Mouse (Mus musculus) neural tube, embryonic 11.5 days (tissue): ENCODE measurements around the gene Epha1. TPM values are rescaled to one million over a fixed set of nuclear protein-coding genes. Genes with fewer than 3 reads are reported as not detected.

Source experiments
- ATAC-seq: fragments of 200-750 bp; cut with Nextera tagmentation; 2 replicates; pipeline ENCODE4 v1.8.0; 2017; ENCODE audit warnings: moderate number of reproducible peaks, mild to moderate bottlenecking, moderate TSS enrichment, moderate library complexity; ENCODE audit not compliant: insufficient read depth, low FRiP score, low TSS enrichment
- DNase-seq: peaks from one replicate; pipeline ENCODE4 v3.0.0-alpha.2; 2015; ENCODE audit warnings: low spot score
- H3K27ac ChIP-seq: fragments of 300-500 bp; sonication (generic); 2 replicates; pipeline ENCODE4 v1.5.1; 2014; ENCODE audit warnings: low read depth, mild to moderate bottlenecking, low read length
- H3K27me3 ChIP-seq: fragments of 300-500 bp; sonication (generic); 2 replicates; pipeline ENCODE4 v1.6.1; 2014; ENCODE audit warnings: mild to moderate bottlenecking, low read length, mixed read lengths; ENCODE audit not compliant: control insufficient read depth, insufficient read depth
- H3K36me3 ChIP-seq: fragments of 300-500 bp; sonication (generic); 2 replicates; pipeline ENCODE4 v1.6.1; 2014; ENCODE audit warnings: mild to moderate bottlenecking, low read length, moderate library complexity, mixed read lengths; ENCODE audit not compliant: control insufficient read depth, insufficient read depth
- H3K4me1 ChIP-seq: fragments of 300-500 bp; sonication (generic); 2 replicates; pipeline ENCODE4 v1.6.1; 2014; ENCODE audit warnings: low read length, mixed read lengths; ENCODE audit not compliant: control insufficient read depth, insufficient read depth
- H3K4me2 ChIP-seq: fragments of 300-500 bp; sonication (generic); 2 replicates; pipeline ENCODE4 v1.6.1; 2014; ENCODE audit warnings: low read depth, mild to moderate bottlenecking, moderate library complexity
- H3K4me3 ChIP-seq: fragments of 300-500 bp; sonication (generic); 2 replicates; pipeline ENCODE4 v1.5.1; 2014; ENCODE audit warnings: low read depth, low read length
- H3K9ac ChIP-seq: fragments of 300-500 bp; sonication (generic); 2 replicates; pipeline ENCODE4 v1.6.1; 2014; ENCODE audit warnings: mild to moderate bottlenecking, low read length
- H3K9me3 ChIP-seq: fragments of 300-500 bp; sonication (generic); 2 replicates; pipeline ENCODE4 v1.6.1; 2016; ENCODE audit warnings: low read length; ENCODE audit not compliant: control insufficient read depth
- WGBS: fragments of 180-500 bp; shearing (Covaris S2); extraction: QIAGEN DNeasy Blood & Tissue Kit; methylation state at CpG from one replicate; pipeline ENCODE4 v1.1.7; 2014; 5-methylcytosine and 5-hydroxymethylcytosine counted together
- polyA plus RNA-seq: library from polyadenylated mRNA; unstranded; fragments of >200 nt; fragmentation: Nextera tagmentation; extraction: Ambion mirVana; gene quantifications from 2 replicates; pipeline ENCODE4 v1.2.1, GENCODE M21; 2014

The Epha1 gene
- polyA plus RNA-seq, 1 experiment from 2014 or later = 1.1 TPM

- Histone ChIP-seq H3K36me3 (no peaks in the 10 kb centered on the region), H3K27me3 (no peaks in the 10 kb centered on the region), H3K4me1 (no peaks in the 10 kb centered on the region), H3K4me2 (no peak overlapping the region), H3K4me3 (no peak overlapping the region), H3K27ac (no peak overlapping the region), H3K9ac (no peak overlapping the region), H3K9me3 (no peaks in the 10 kb centered on the region)
- DNase-seq = no peak
- no peak for ATAC-seq
- WGBS = 83% methylated on average over 9 of the region's 9 CpGs
These were observed 23.1 kb upstream of the Epha1 start for GRCm38 (mm10) chr6:42395960-42396809.

GRCm38 (mm10) chr6:42391796-42392330, 18.8 kb upstream of the Epha1 start:
- ATAC-seq (no peak), DNase-seq (no peak)
- no peaks in the 10 kb centered on the region for H3K36me3 ChIP-seq
- H3K27ac ChIP-seq = no peak overlapping the region
- no peaks in the 10 kb centered on the region for H3K9me3 ChIP-seq
- no peaks in the 10 kb centered on the region for H3K27me3 ChIP-seq
- H3K4me3 ChIP-seq = no peak overlapping the region
- H3K4me1 ChIP-seq = no peaks in the 10 kb centered on the region
- no peak overlapping the region for H3K4me2 ChIP-seq
- no peak overlapping the region for H3K9ac ChIP-seq
- 30% methylated on average over 2 of the region's 2 CpGs for WGBS

GRCm38 (mm10) chr6:42385635-42386034, 12.6 kb upstream of the Epha1 start:
- ATAC-seq (no peak), DNase-seq (no peak)
- 67% methylated on average over 4 of the region's 4 CpGs for WGBS
- Histone ChIP-seq H3K36me3 (no peaks in the 10 kb centered on the region), H3K27ac (no peak overlapping the region), H3K4me3 (no peak overlapping the region), H3K9ac (no peak overlapping the region), H3K4me1 (no peaks in the 10 kb centered on the region), H3K27me3 (no peaks in the 10 kb centered on the region), H3K4me2 (no peak overlapping the region), H3K9me3 (no peaks in the 10 kb centered on the region)

- Histone ChIP-seq H3K9me3 (no peaks in the 10 kb centered on the region), H3K36me3 (no peaks in the 10 kb centered on the region), H3K9ac (no peak overlapping the region), H3K27ac (no peak overlapping the region), H3K27me3 (no peaks in the 10 kb centered on the region), H3K4me1 (no peaks in the 10 kb centered on the region), H3K4me3 (no peak overlapping the region), H3K4me2 (no peak overlapping the region)
- ATAC-seq (no peak), DNase-seq (no peak)
- 93% methylated on average over 5 of the region's 5 CpGs for WGBS
These were observed 10.3 kb upstream of the Epha1 start for GRCm38 (mm10) chr6:42383360-42383759.

GRCm38 (mm10) chr6:42381916-42382381, 8.9 kb upstream of the Epha1 start:
- ATAC-seq (no peak), DNase-seq (no peak)
- Histone ChIP-seq H3K4me3 (no peak overlapping the region), H3K27me3 (no peaks in the 10 kb centered on the region), H3K36me3 (no peaks in the 10 kb centered on the region), H3K4me1 (no peaks in the 10 kb centered on the region), H3K9ac (no peak overlapping the region), H3K4me2 (no peak overlapping the region), H3K27ac (no peak overlapping the region), H3K9me3 (no peaks in the 10 kb centered on the region)
- 63% methylated on average over 9 of the region's 9 CpGs for WGBS

GRCm38 (mm10) chr6:42381221-42381620, 8.2 kb upstream of the Epha1 start:
- Histone ChIP-seq H3K9me3 (no peaks in the 10 kb centered on the region), H3K36me3 (no peaks in the 10 kb centered on the region), H3K4me2 (no peak overlapping the region), H3K27ac (no peak overlapping the region), H3K9ac (no peak overlapping the region), H3K4me3 (no peak overlapping the region), H3K4me1 (no peaks in the 10 kb centered on the region), H3K27me3 (no peaks in the 10 kb centered on the region)
- WGBS = 29% methylated on average over 2 of the region's 2 CpGs
- ATAC-seq = no peak
- no peak for DNase-seq

- ATAC-seq = 0 out of 2 replicates have a peak, but pooled peaks have one; percentile 29
- Histone ChIP-seq H3K4me2 (no peak overlapping the region), H3K27ac (no peak overlapping the region), H3K4me3 (no peak overlapping the region), H3K9me3 (no peaks in the 10 kb centered on the region), H3K36me3 (no peaks in the 10 kb centered on the region), H3K27me3 (no peaks in the 10 kb centered on the region), H3K4me1 (no peaks in the 10 kb centered on the region), H3K9ac (no peak overlapping the region)
- peak; percentile 48 for DNase-seq
- WGBS = 6% methylated on average over 8 of the region's 8 CpGs
These were observed 7.5 kb upstream of the Epha1 start for GRCm38 (mm10) chr6:42380416-42381144.

GRCm38 (mm10) chr6:42379551-42379950, 6.5 kb upstream of the Epha1 start:
- WGBS = 53% methylated on average over 3 of the region's 3 CpGs
- Histone ChIP-seq H3K9ac (no peak overlapping the region), H3K27me3 (no peaks in the 10 kb centered on the region), H3K4me1 (no peaks in the 10 kb centered on the region), H3K4me2 (no peak overlapping the region), H3K4me3 (no peak overlapping the region), H3K9me3 (no peaks in the 10 kb centered on the region), H3K27ac (no peak overlapping the region), H3K36me3 (no peaks in the 10 kb centered on the region)
- DNase-seq (no peak), ATAC-seq (no peak)
